Mouse (Mus musculus) kidney, embryonic 16.5 days (tissue): ENCODE measurements around the gene Smarca4. TPM values are rescaled to one million over a fixed set of nuclear protein-coding genes. Genes with fewer than 3 reads are reported as not detected.

Source experiments
- ATAC-seq: fragments of 200-750 bp; cut with Nextera tagmentation; 2 replicates; pipeline ENCODE4 v1.8.0; 2017; ENCODE audit warnings: moderate TSS enrichment; ENCODE audit not compliant: low FRiP score, low TSS enrichment
- H3K27ac ChIP-seq: fragments of 300-500 bp; sonication (generic); 2 replicates; pipeline ENCODE4 v1.5.1; 2014; ENCODE audit warnings: low read length
- H3K27me3 ChIP-seq: fragments of 300-500 bp; sonication (generic); 2 replicates; pipeline ENCODE4 v1.6.1; 2014; ENCODE audit warnings: low read length, control low read depth, mixed read lengths; ENCODE audit not compliant: insufficient read depth
- H3K36me3 ChIP-seq: fragments of 300-500 bp; sonication (generic); 2 replicates; pipeline ENCODE4 v1.6.1; 2014; ENCODE audit warnings: low read length, control low read depth, mixed read lengths; ENCODE audit not compliant: insufficient read depth
- H3K4me1 ChIP-seq: fragments of 300-500 bp; sonication (generic); 2 replicates; pipeline ENCODE4 v1.6.1; 2014; ENCODE audit warnings: low read length, control low read depth, mixed read lengths; ENCODE audit not compliant: insufficient read depth
- H3K4me2 ChIP-seq: fragments of 300-500 bp; sonication (generic); replicated peaks from 2 replicates; pipeline ENCODE4 v1.6.1; 2014; ENCODE audit warnings: low read depth, low read length
- H3K4me3 ChIP-seq: fragments of 300-500 bp; sonication (generic); 2 replicates; pipeline ENCODE4 v1.5.1; 2014; ENCODE audit warnings: mild to moderate bottlenecking, low read length
- H3K9ac ChIP-seq: fragments of 300-500 bp; sonication (generic); replicated peaks from 2 replicates; pipeline ENCODE4 v1.6.1; 2014; ENCODE audit warnings: low read length
- H3K9me3 ChIP-seq: fragments of 300-500 bp; sonication (generic); 2 replicates; pipeline ENCODE4 v1.6.1; 2016; ENCODE audit warnings: low read length, control low read depth
- WGBS: fragments of 180-500 bp; shearing (Covaris S2); extraction: QIAGEN DNeasy Blood & Tissue Kit; methylation state at CpG from one replicate; pipeline ENCODE4 v1.1.7; 2014; 5-methylcytosine and 5-hydroxymethylcytosine counted together
- polyA plus RNA-seq: library from polyadenylated mRNA; unstranded; fragments of >200 nt; fragmentation: Nextera tagmentation; extraction: Ambion mirVana; gene quantifications from 2 replicates; pipeline ENCODE4 v1.2.1, GENCODE M21; 2015

Smarca4 gene
- polyA plus RNA-seq, 1 experiment from 2014 or later = 91.2 TPM

DNA sequence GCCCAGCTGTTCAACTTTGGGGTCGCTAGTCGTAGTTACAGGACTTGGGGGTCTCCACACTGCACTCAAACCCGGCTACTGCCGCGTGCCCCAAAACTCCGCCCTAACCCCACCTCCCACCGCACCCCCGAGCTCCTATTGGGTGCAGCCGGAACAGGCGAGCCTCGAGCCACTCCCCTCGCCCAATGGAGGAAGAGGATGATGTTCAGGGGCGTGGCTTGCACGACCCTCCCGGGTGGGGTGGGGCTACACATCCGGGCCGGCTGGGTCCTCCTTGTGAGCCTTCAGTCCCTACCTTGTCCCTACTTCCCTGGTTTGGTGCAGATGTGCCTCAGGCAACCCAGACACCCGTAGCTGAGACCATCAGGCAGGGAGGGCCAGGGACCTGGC, 108.2 kb downstream of the Smarca4 start:
- ATAC-seq = peak; percentile 96
- H3K4me1 ChIP-seq = peaks cover 37% of the 10 kb centered on the region
- no peaks in the 10 kb centered on the region for H3K9me3 ChIP-seq
- H3K4me2 ChIP-seq = peak overlapping the region; percentile 67
- 1% methylated on average over 18 of the region's 18 CpGs for WGBS
- H3K27ac ChIP-seq = peak overlapping the region; percentile 96
- peak overlapping the region; percentile 80 for H3K9ac ChIP-seq
- peak overlapping the region; percentile 62 for H3K4me3 ChIP-seq
- no peaks in the 10 kb centered on the region for H3K27me3 ChIP-seq
- 0 out of 2 replicates have a peak, but pooled peaks cover 2% of the 10 kb centered on the region for H3K36me3 ChIP-seq

DNA sequence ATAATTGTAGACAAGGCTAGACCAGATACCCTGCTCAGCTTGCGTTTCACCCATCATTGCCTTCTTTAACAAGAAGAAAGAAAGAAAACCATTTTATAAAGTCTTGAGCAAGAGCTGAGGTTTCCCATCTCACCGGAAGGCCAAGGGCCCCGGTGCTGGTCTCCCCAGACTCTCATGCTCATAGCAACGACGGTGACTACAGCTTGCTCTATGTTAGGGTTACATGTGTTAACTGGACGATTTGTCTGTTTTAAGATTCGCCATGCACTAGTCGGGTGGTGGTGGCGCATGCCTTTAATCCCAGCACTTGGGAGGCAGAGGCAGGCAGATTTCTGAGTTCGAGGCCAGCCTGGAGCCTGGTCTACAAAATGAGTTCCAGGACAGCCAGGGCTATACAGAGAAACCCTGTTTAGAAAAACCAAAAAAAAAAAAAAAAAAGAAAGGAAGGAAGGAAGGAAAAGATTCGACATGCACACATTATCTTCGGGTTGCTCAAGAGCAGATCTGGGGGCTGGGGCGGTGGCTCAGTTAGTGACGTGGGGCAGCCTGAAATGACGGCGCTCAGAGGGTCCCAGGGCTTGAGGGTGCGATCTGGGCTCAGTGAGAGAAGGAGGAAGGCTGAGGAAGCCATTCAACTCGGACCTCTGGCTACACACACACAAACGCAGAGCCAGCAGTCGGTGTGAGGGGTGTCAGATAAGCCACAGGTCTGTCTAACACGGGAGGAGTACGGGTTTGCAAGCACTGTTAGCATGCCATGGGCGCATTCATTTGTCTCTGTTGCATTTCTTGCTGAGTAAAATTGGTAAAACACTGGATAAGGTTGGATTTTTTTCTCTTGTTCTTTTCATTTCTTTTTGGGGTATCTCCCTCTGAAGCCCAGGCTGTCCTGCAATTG, 109.5 kb downstream of the Smarca4 start:
- H3K4me2 ChIP-seq = peak overlapping the region; percentile 67
- peaks cover 45% of the 10 kb centered on the region for H3K4me1 ChIP-seq
- 0 out of 2 replicates have a peak, but pooled peaks cover 5% of the 10 kb centered on the region for H3K36me3 ChIP-seq
- H3K27ac ChIP-seq = no peak overlapping the region
- no peaks in the 10 kb centered on the region for H3K27me3 ChIP-seq
- no peak for ATAC-seq
- no peaks in the 10 kb centered on the region for H3K9me3 ChIP-seq
- 72% methylated on average over 23 of the region's 23 CpGs for WGBS
- peak overlapping the region; percentile 62; the same call in 1 of the 2 replicates for H3K4me3 ChIP-seq
- H3K9ac ChIP-seq = peak overlapping the region; percentile 35; the same call in 1 of the 2 replicates

DNA sequence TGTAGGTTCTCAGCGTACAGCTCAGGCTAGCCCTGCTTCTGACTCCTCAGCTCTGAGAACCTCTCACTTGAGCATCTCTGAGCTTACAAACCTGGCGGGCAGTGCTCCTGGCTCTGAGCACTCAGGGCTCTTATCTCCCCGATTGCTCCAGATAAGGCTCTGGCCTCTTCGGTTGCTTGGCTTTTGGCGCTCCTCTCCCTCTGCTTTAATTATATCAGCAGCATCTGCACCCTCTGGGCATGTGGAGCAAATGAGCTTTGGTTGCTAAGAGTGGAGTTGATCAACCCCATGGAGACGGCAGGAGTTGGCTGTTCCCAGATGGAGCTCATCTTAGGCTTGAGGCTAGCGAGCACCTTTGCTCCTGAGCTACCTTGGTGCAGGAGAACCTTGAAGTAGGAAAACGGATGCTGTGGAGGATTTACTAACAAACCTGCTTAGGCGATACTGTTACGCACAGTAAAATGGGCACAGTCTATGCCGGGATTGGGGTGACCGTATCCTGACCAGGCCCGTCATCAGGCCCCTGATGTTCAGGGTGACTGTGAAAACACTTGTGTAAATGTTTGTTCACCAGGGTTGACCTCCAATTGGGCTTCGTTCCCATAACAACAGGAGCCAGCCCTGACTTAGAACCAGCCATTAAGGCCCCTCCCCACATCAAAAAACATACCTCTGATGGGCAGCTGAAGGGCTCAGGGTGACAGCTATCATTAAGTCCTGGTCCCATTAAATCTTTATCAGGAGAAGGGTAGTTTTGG, 110.4 kb downstream of the Smarca4 start:
- no peak overlapping the region for H3K27ac ChIP-seq
- 0 out of 2 replicates have a peak, but pooled peaks cover 10% of the 10 kb centered on the region for H3K36me3 ChIP-seq
- no peaks in the 10 kb centered on the region for H3K27me3 ChIP-seq
- H3K4me1 ChIP-seq = peaks cover 40% of the 10 kb centered on the region
- WGBS = 68% methylated on average over 14 of the region's 14 CpGs
- H3K9ac ChIP-seq = peak overlapping the region; percentile 50; the same call in 1 of the 2 replicates
- no peaks in the 10 kb centered on the region for H3K9me3 ChIP-seq
- H3K4me2 ChIP-seq = peak overlapping the region; percentile 35; the same call in 1 of the 2 replicates
- no peak overlapping the region for H3K4me3 ChIP-seq
- no peak for ATAC-seq

DNA sequence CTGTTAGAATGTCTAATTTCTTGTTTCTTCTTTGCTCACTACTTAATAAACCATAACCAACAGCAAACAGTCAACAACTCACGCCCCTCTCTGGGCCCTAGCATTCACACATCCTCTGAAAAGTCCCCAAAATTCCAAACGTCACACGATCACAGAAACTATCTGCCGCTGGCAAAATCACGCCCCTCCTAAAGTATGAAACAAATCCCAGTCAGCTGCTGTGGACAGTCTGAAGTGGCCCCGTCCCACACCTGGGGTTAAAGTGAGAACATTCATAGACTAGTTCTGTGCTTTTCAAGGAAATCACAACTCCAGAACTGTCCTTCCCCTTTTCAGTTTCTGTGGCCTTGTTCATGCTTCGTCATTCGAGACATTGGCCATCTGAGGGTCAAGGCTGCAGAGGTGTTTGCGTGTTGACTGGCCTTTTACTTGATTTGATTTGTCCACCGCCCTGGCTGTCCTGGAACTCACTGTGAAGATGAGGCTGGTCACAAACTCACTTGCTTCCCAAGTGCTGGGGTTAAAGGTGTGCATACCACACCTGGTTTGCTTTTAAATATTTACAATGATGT, 112.4 kb downstream of the Smarca4 start:
- WGBS = 82% methylated on average over 10 of the region's 10 CpGs
- Histone ChIP-seq H3K27me3 (no peaks in the 10 kb centered on the region), H3K36me3 (peaks cover 23% of the 10 kb centered on the region), H3K9me3 (no peaks in the 10 kb centered on the region), H3K4me3 (no peak overlapping the region), H3K27ac (no peak overlapping the region), H3K4me2 (no peak overlapping the region), H3K9ac (no peak overlapping the region), H3K4me1 (peaks cover 35% of the 10 kb centered on the region)
- no peak for ATAC-seq

DNA sequence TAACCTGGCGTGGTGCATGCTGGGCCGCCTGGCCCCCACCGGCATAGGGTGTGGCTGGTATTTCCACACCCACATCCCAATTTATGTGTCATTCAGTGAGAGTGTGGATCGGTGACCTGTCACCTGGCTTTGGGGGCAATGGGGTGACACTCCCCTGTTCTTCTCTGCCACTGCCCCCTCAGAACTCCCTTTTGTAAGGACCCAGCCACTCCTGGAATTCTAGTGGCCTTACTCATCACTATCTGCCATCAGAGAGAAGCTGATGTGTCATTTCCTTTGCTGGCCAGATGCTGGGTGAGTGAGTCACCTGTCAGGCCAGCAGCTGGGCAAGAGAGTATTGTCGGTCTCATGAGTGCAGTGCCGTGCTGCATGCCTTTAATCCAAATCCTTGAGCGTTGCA, 113.3 kb downstream of the Smarca4 start:
- H3K4me3 ChIP-seq = no peak overlapping the region
- no peak for ATAC-seq
- peaks cover 33% of the 10 kb centered on the region for H3K36me3 ChIP-seq
- 79% methylated on average over 7 of the region's 7 CpGs for WGBS
- H3K4me2 ChIP-seq = no peak overlapping the region
- no peak overlapping the region; the same call in 1 of the 2 replicates for H3K9ac ChIP-seq
- H3K27me3 ChIP-seq = no peaks in the 10 kb centered on the region
- H3K4me1 ChIP-seq = peaks cover 35% of the 10 kb centered on the region
- H3K27ac ChIP-seq = no peak overlapping the region
- no peaks in the 10 kb centered on the region for H3K9me3 ChIP-seq

DNA sequence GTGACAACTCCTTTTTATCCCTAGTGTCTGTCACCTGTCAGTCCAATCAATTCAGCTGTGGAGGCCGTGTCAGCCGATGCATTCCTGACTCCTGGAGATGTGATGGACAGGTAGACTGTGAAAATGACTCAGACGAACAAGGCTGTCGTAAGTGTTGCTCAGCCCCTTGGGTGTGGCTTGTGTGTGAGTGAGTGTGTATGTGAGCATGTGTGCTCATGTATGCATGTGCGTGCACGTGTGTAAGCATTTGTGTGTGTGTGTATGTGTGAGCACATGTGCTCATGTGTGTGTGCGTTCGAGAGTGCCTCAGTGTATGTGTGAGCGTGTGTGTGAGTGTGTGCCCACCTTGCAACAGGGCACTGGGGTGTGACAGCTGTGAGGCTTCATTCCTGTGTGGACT, 116.3 kb downstream of the Smarca4 start:
- H3K4me2 ChIP-seq = no peak overlapping the region
- H3K36me3 ChIP-seq = peaks cover 58% of the 10 kb centered on the region
- no peaks in the 10 kb centered on the region for H3K27me3 ChIP-seq
- WGBS = 89% methylated on average over 9 of the region's 9 CpGs
- no peak for ATAC-seq
- no peak overlapping the region for H3K27ac ChIP-seq
- no peak overlapping the region for H3K9ac ChIP-seq
- no peak overlapping the region for H3K4me3 ChIP-seq
- H3K9me3 ChIP-seq = no peaks in the 10 kb centered on the region
- H3K4me1 ChIP-seq = peaks cover 9% of the 10 kb centered on the region; the same call in 1 of the 2 replicates

DNA sequence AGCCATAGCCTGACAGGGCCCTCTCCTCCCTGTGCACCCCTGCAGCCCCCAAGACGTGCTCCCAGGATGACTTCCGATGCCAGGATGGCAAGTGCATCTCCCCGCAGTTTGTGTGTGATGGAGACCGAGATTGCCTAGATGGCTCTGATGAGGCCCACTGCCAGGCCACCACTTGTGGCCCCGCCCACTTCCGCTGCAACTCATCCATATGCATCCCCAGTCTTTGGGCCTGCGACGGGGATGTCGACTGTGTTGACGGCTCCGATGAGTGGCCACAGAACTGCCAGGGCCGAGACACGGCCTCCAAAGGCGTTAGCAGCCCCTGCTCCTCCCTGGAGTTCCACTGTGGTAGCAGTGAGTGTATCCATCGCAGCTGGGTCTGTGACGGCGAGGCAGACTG, 117.5 kb downstream of the Smarca4 start:
- ATAC-seq = no peak
- Histone ChIP-seq H3K9me3 (no peaks in the 10 kb centered on the region), H3K36me3 (peaks cover 69% of the 10 kb centered on the region), H3K27ac (no peak overlapping the region), H3K9ac (no peak overlapping the region), H3K4me1 (peaks cover 8% of the 10 kb centered on the region; the same call in 1 of the 2 replicates), H3K4me3 (no peak overlapping the region), H3K27me3 (no peaks in the 10 kb centered on the region), H3K4me2 (no peak overlapping the region)
- WGBS = 93% methylated on average over 17 of the region's 17 CpGs

DNA sequence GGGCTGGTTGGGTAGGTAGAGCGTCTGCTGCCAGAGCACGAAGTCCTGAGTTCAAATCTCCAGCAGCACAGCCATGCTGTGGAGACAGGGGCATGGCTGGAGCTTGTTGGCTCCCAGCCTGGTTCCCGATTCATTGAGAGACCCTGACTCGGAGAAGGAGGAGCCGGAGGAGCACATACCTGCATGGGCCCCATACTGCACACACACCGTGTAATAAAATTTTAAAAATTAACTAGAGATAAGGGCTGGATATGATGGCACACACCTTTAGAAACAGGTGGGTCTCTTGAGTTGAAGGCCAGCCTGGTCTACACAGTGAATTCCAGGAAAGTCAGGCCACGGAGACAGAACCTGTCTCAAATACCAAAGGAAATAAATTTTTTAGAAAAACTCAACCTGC, 118.0 kb downstream of the Smarca4 start:
- no peak for ATAC-seq

DNA sequence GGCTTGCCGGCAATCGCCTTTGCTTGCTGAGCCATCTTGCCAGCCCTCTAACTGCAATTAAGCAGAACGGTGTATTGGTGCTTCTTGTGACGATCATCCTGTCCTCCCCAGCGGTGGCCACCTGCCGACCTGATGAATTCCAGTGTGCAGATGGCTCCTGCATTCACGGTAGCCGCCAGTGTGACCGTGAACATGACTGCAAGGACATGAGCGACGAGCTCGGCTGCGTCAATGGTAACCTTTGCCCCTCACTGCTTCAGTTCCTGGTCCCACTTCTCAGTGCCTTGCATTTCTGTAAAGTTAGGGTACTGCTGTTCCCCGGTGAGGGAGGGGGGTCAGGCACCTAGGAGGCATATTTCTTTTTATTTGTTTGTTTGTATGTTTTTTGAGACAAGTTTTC, 119.2 kb downstream of the Smarca4 start:
- H3K4me3 ChIP-seq = no peak overlapping the region
- no peak for ATAC-seq
- H3K9me3 ChIP-seq = no peaks in the 10 kb centered on the region
- no peaks in the 10 kb centered on the region for H3K27me3 ChIP-seq
- no peak overlapping the region for H3K4me2 ChIP-seq
- peaks cover 86% of the 10 kb centered on the region for H3K36me3 ChIP-seq
- H3K9ac ChIP-seq = no peak overlapping the region
- 90% methylated on average over 14 of the region's 14 CpGs for WGBS
- H3K27ac ChIP-seq = no peak overlapping the region
- no peaks in the 10 kb centered on the region for H3K4me1 ChIP-seq

More for the DNA sequence above, 118.0 kb downstream of the Smarca4 start:
- Histone ChIP-seq H3K36me3 (peaks cover 75% of the 10 kb centered on the region), H3K27me3 (no peaks in the 10 kb centered on the region), H3K9ac (no peak overlapping the region), H3K4me1 (peaks cover 8% of the 10 kb centered on the region; the same call in 1 of the 2 replicates), H3K4me3 (no peak overlapping the region), H3K4me2 (no peak overlapping the region), H3K9me3 (no peaks in the 10 kb centered on the region), H3K27ac (no peak overlapping the region)
- 92% methylated on average over 7 of the region's 7 CpGs for WGBS
